Mouse (Mus musculus) gastrocnemius, postnatal 36 days (tissue): ENCODE data around the gene Pknox1. TPM values are rescaled to one million over a fixed set of nuclear protein-coding genes. Genes with fewer than 3 reads are reported as not detected.
"Not testable (repeated sequence)": the region's sequence is repeated elsewhere in the genome, so short reads cannot be mapped to it uniquely, and the experiment has no call there.

ENCODE experiments used
- DNase-seq, 2 experiments: peaks; one replicate each; pipeline ENCODE4 v3.0.0; 2022
- intact Hi-C: fragments of 180-260 bp; cut with DNase I; formaldehyde crosslinking; loops from one replicate; pipeline ENCODE4 v1.15.1; 2025
- total RNA-seq, 2 experiments: library from RNA; stranded (reverse); gene quantifications; 2 replicates each; pipeline ENCODE4 v1.2.3; 2021

Gene Pknox1
- total RNA-seq, 2 experiments from 2014 or later, result 6.0 to 7.2 TPM

- intact Hi-C loops, result no loop called here
- DNase-seq, result no peak
These were observed 24.2 kb downstream of the Pknox1 start for GRCm38 (mm10) chr17:31588726-31589125.

GRCm38 (mm10) chr17:31590846-31591245 is 26.3 kb downstream of the Pknox1 start:
- no peak for DNase-seq
- intact Hi-C loops, result no loop called here

- no peak for DNase-seq
- intact Hi-C loops, result no loop called here
These were observed 30.1 kb downstream of the Pknox1 start for GRCm38 (mm10) chr17:31594590-31594989.

GRCm38 (mm10) chr17:31595077-31595476 is 30.5 kb downstream of the Pknox1 start:
- intact Hi-C loops, result no loop called here
- DNase-seq, result no peak

- no peak for DNase-seq
- intact Hi-C loops, result no loop called here
These were observed 33.4 kb downstream of the Pknox1 start for GRCm38 (mm10) chr17:31597957-31598356.

GRCm38 (mm10) chr17:31598593-31598992 is 34.1 kb downstream of the Pknox1 start:
- intact Hi-C loops, result no loop called here
- no peak for DNase-seq

GRCm38 (mm10) chr17:31606424-31606823 is 41.9 kb downstream of the Pknox1 start:
- no peak for DNase-seq
- intact Hi-C loops, result no loop called here

GRCm38 (mm10) chr17:31607256-31607951 is 42.9 kb downstream of the Pknox1 start:
- DNase-seq, result no peak
- intact Hi-C loops, result no loop called here

- intact Hi-C loops, DNase-seq: not testable (repeated sequence)
These were observed 44.6 kb downstream of the Pknox1 start for GRCm38 (mm10) chr17:31609173-31609572.

- DNase-seq, result no peak
- intact Hi-C loops, result no loop called here
These were observed 45.4 kb downstream of the Pknox1 start for GRCm38 (mm10) chr17:31609895-31610294.

- no peak for DNase-seq
- intact Hi-C loops, result no loop called here
These were observed 48.7 kb downstream of the Pknox1 start for GRCm38 (mm10) chr17:31613086-31613755.

GRCm38 (mm10) chr17:31623101-31623500 is 58.6 kb downstream of the Pknox1 start:
- no peak for DNase-seq
- intact Hi-C loops, result no loop called here

- intact Hi-C loops, result no loop called here
These were observed 63.4 kb downstream of the Pknox1 start for GRCm38 (mm10) chr17:31627961-31628360.

GRCm38 (mm10) chr17:31631081-31631800 is 66.7 kb downstream of the Pknox1 start:
- DNase-seq, result no peak
- intact Hi-C loops, result no loop called here

More at GRCm38 (mm10) chr17:31627961-31628360, 63.4 kb downstream of the Pknox1 start:
- DNase-seq, result no peak

GRCm38 (mm10) chr17:31633007-31633406 is 68.5 kb downstream of the Pknox1 start:
- DNase-seq, result no peak
- intact Hi-C loops, result no loop called here

GRCm38 (mm10) chr17:31634896-31635295 is 70.4 kb downstream of the Pknox1 start:
- intact Hi-C loops, result no loop called here
- no peak for DNase-seq

- intact Hi-C loops, result no loop called here
- no peak for DNase-seq
These were observed 71.2 kb downstream of the Pknox1 start for GRCm38 (mm10) chr17:31635781-31636180.

- intact Hi-C loops, result no loop called here
- DNase-seq, result no peak
These were observed 71.9 kb downstream of the Pknox1 start for GRCm38 (mm10) chr17:31636277-31636941.

GRCm38 (mm10) chr17:31636942-31637811 is 72.6 kb downstream of the Pknox1 start, which contains the start of gene Cbs:
Gene Cbs (minus strand): TSS chr17:31637238.
- intact Hi-C loops, result no loop called here
- peak; percentile 66 to 81 for DNase-seq
